Mouse (Mus musculus) heart, adult 2 months (tissue): ENCODE measurements at regions not wholly inside any gene's neighbourhood (a gene's known extent, or its start where the extent isn't known, plus 50 kb on each side); places are given as distances from the start of the nearest gene placed in this dataset.

Source experiments
- CTCF ChIP-seq: fragments of 200-600 bp; IDR thresholded peaks from 2 replicates; pipeline ENCODE4 v1.8.1; 2022; ENCODE audit warnings: antibody characterized with exemption, mild to moderate bottlenecking, moderate library complexity
- EP300 ChIP-seq: fragments of 200-500 bp; IDR thresholded peaks from 2 replicates; pipeline ENCODE4 v1.6.1; 2011; ENCODE audit warnings: low read depth, low read length, control low read depth; ENCODE audit not compliant: insufficient read depth
- POLR2A ChIP-seq: fragments of 200-500 bp; IDR thresholded peaks from 2 replicates; pipeline ENCODE4 v1.6.1; 2011; ENCODE audit warnings: mild to moderate bottlenecking, low read depth, low read length, control low read depth; ENCODE audit not compliant: insufficient read depth

GRCm38 (mm10) chr8:30134999-30135398, 2687.5 kb downstream of the Poteg start:
- TF ChIP-seq CTCF (no peak), POLR2A (no peak), EP300 (no peak)
